Mouse (Mus musculus) hindbrain, postnatal 0 days (tissue): ENCODE measurements at regions not wholly inside any gene's neighbourhood (a gene's known extent, or its start where the extent isn't known, plus 50 kb on each side); places are given as distances from the start of the nearest gene placed in this dataset.
A peak's percentile ranks its signal among the peaks of the same experiment; 100 is the strongest.

Source experiments
- ATAC-seq: fragments of 200-750 bp; cut with Nextera tagmentation; 2 replicates; pipeline ENCODE4 v1.8.0; 2017; ENCODE audit warnings: mild to moderate bottlenecking, moderate TSS enrichment, moderate library complexity
- DNase-seq: peaks from one replicate; pipeline ENCODE4 v3.0.0-alpha.2; 2015; ENCODE audit warnings: low spot score
- H3K27ac ChIP-seq: fragments of 300-500 bp; sonication (generic); 2 replicates; pipeline ENCODE4 v1.5.1; 2014; ENCODE audit warnings: mild to moderate bottlenecking
- H3K27me3 ChIP-seq: fragments of 300-500 bp; sonication (generic); 2 replicates; pipeline ENCODE4 v1.6.1; 2014; ENCODE audit warnings: low read length, mixed read lengths; ENCODE audit not compliant: insufficient read depth
- H3K36me3 ChIP-seq: fragments of 300-500 bp; sonication (generic); 2 replicates; pipeline ENCODE4 v1.6.1; 2014; ENCODE audit warnings: low read length, mixed read lengths; ENCODE audit not compliant: insufficient read depth
- H3K4me1 ChIP-seq: fragments of 300-500 bp; sonication (generic); 2 replicates; pipeline ENCODE4 v1.6.1; 2014; ENCODE audit warnings: antibody characterized with exemption, low read length, mixed read lengths; ENCODE audit not compliant: insufficient read depth
- H3K4me2 ChIP-seq: fragments of 300-500 bp; sonication (generic); 2 replicates; pipeline ENCODE4 v1.6.1; 2014; ENCODE audit warnings: low read depth, mild to moderate bottlenecking, low read length, moderate library complexity, mixed read lengths
- H3K4me3 ChIP-seq: fragments of 300-500 bp; sonication (generic); 2 replicates; pipeline ENCODE4 v1.5.1; 2014; ENCODE audit warnings: low read length
- H3K9ac ChIP-seq: fragments of 300-500 bp; sonication (generic); replicated peaks from 2 replicates; pipeline ENCODE4 v1.6.1; 2014; ENCODE audit warnings: mild to moderate bottlenecking, low read length, moderate library complexity, mixed read lengths
- H3K9me3 ChIP-seq: fragments of 300-500 bp; sonication (generic); 2 replicates; pipeline ENCODE4 v1.6.1; 2016; ENCODE audit warnings: low read length, mixed read lengths
- CTCF ChIP-seq: IDR thresholded peaks from 2 replicates; pipeline ENCODE4 v1.5.1; 2016; ENCODE audit warnings: antibody characterized with exemption, control low read depth, low read depth
- WGBS: fragments of 180-500 bp; shearing (Covaris S2); extraction: QIAGEN DNeasy Blood & Tissue Kit; methylation state at CpG from one replicate; pipeline ENCODE4 v1.1.7; 2014; 5-methylcytosine and 5-hydroxymethylcytosine counted together

DNA sequence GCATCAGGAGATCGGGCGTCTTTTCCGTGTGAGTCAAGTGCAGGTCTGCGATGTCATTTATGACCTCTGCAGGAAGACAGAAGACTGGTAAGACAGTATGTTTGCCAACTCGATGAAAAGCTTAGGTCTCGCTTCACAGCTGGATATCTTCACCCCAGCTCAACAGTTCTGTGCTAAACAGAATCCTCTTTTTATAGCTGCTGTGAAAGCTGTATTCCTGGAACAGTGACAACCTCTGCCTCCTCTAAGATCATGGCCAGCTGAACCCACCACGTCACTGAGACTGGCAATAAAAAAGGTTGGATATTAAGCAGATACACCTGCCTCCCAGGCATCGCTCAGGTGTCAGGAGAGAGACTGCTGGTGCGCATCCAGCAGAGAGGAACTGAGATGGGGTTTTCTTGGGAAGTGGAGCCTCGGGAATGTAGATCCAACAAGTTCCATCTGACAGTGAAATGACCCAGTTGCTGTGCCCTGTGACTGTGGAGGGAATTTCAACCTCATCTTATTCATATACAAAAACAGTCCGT lies 138.1 kb downstream of the Wdr11 start:
- no peak for DNase-seq
- no peaks in the 10 kb centered on the region for H3K4me1 ChIP-seq
- no peak overlapping the region for H3K27ac ChIP-seq
- ATAC-seq, result no peak
- no peaks in the 10 kb centered on the region for H3K36me3 ChIP-seq
- 68% methylated on average over 11 of the region's 11 CpGs for WGBS
- H3K9me3 ChIP-seq, result no peaks in the 10 kb centered on the region
- TF ChIP-seq CTCF, result no peak
- H3K9ac ChIP-seq, result no peak overlapping the region
- H3K4me3 ChIP-seq, result no peak overlapping the region
- H3K4me2 ChIP-seq, result no peak overlapping the region
- H3K27me3 ChIP-seq, result no peaks in the 10 kb centered on the region

DNA sequence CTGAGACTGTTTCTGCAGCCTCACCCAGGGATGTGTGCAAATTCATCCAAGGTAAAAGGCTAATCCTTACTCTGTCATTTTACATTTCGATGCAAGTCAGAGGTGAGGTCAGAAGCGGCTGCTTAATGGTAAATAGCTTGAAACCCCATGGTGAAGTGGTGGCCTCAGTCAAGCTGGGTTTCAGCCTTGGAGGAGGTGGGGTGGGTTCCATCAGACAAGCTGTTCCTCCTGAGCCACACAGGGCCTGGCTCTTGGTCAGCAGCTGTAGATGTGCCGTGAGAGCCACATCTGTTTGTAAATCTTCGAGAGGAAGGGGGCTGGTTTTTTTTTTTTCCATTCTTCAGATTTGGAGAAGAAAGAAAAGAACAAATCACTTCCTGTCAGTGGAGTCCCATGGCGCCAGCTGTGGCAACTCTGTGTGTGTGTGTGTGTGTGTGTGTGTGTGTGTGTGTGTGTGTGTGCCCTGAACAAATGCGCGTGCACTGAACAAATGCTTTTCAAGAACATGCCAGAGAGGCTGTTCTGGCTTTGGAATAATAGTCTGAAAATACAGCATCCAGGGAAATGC lies 139.2 kb downstream of the Wdr11 start:
- H3K4me1 ChIP-seq, result no peaks in the 10 kb centered on the region
- H3K27ac ChIP-seq, result no peak overlapping the region
- no peaks in the 10 kb centered on the region for H3K27me3 ChIP-seq
- no peaks in the 10 kb centered on the region for H3K9me3 ChIP-seq
- H3K36me3 ChIP-seq, result no peaks in the 10 kb centered on the region
- WGBS, result 58% methylated on average over 7 of the region's 7 CpGs
- H3K4me2 ChIP-seq, result no peak overlapping the region
- no peak for TF ChIP-seq CTCF
- ATAC-seq (no peak), DNase-seq (no peak)
- no peak overlapping the region for H3K9ac ChIP-seq
- no peak overlapping the region for H3K4me3 ChIP-seq

DNA sequence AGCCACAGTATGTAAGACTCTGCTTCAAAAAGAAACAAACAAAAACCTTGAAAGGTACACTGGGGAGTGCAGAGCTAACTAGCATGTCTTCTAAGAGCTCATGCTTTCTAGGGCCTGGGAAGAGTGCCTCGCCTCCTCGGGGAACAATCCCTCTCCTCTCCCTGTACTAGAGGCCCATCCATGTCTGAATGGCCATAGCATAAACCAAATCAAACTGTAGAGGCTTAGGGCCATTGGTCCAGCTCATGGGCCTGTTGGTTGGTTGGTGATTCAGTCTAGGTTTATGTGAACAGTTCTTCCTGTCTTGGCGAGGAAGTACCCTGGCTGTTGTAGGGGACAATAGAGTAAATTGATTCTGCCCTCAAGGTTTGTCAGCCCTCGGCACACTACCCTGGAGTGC lies 151.0 kb downstream of the Wdr11 start:
- Histone ChIP-seq H3K27me3 (no peaks in the 10 kb centered on the region), H3K27ac (no peak overlapping the region), H3K9me3 (no peaks in the 10 kb centered on the region), H3K4me1 (0 out of 2 replicates have a peak, but pooled peaks cover 3% of the 10 kb centered on the region), H3K9ac (no peak overlapping the region), H3K36me3 (no peaks in the 10 kb centered on the region), H3K4me2 (no peak overlapping the region), H3K4me3 (no peak overlapping the region)
- ATAC-seq (no peak), DNase-seq (no peak)
- 85% methylated on average over 4 of the region's 4 CpGs for WGBS
- TF ChIP-seq CTCF, result no peak

DNA sequence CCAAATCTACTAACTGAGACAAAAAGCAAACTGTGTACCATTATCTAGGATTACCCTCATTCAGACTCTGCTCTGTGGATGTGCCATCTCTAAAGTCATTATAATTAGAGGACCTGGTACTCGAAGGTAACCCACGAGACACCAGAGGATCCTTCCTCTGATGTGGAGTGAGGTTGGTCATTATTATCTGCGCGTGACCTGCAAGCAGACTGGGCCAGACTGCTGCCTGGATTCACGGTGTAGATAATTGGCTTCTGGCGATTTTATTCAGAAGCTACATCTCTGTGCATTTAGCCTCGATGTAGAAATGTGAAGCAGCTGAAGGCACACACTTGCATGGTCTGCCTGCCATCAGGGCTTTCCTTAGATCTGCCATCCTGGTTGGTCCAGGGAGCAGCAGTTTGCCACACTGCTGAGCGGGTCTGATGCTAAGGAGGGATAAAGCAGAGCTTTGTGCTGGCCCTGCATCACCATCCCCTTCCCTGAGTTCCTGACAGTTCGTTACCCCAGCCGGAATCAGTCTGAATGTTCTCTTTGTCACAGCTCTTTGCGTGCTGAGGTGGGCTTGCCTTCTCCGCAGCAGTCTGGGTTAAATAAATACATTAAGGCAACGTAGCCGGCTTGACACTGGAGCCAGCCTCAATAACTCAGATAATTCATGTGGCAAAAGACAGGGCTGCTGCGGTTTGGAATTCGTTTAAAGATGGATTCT lies 152.4 kb downstream of the Wdr11 start:
- no peak overlapping the region for H3K4me3 ChIP-seq
- no peak for TF ChIP-seq CTCF
- no peaks in the 10 kb centered on the region; the same call in 1 of the 2 replicates for H3K9me3 ChIP-seq
- DNase-seq (peak; percentile 46), ATAC-seq (peak; percentile 76)
- H3K36me3 ChIP-seq, result no peaks in the 10 kb centered on the region
- H3K4me1 ChIP-seq, result 0 out of 2 replicates have a peak, but pooled peaks cover 3% of the 10 kb centered on the region
- WGBS, result 27% methylated on average over 16 of the region's 16 CpGs
- no peak overlapping the region for H3K4me2 ChIP-seq
- H3K27ac ChIP-seq, result peak overlapping the region; percentile 15; the same call in 1 of the 2 replicates
- H3K9ac ChIP-seq, result no peak overlapping the region; the same call in 1 of the 2 replicates
- no peaks in the 10 kb centered on the region for H3K27me3 ChIP-seq

DNA sequence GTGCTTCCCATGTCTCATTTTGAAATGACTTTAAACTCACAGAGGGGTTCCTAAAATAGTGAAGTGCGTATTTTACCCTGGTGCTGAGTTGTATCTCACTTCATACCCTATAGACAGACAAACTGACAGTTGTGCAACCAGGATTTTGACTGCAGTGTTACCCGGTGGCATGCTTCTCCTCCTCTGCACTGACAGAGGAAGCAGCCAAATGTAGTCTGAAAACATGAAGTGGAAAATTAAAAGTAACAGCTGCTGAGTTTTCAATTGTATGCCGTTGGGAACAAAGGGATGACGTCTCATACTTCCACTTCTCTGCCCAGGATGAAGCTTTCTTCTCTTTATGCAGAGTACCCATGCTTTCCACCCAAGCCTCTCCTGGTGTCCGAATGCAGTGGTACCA lies 155.0 kb downstream of the Wdr11 start:
- Histone ChIP-seq H3K27ac (no peak overlapping the region), H3K36me3 (no peaks in the 10 kb centered on the region), H3K27me3 (no peaks in the 10 kb centered on the region), H3K9me3 (no peaks in the 10 kb centered on the region; the same call in 1 of the 2 replicates), H3K4me3 (no peak overlapping the region), H3K4me2 (no peak overlapping the region), H3K4me1 (0 out of 2 replicates have a peak, but pooled peaks cover 3% of the 10 kb centered on the region), H3K9ac (no peak overlapping the region)
- WGBS, result 59% methylated on average over 5 of the region's 5 CpGs
- DNase-seq (no peak), ATAC-seq (no peak)
- no peak for TF ChIP-seq CTCF

DNA sequence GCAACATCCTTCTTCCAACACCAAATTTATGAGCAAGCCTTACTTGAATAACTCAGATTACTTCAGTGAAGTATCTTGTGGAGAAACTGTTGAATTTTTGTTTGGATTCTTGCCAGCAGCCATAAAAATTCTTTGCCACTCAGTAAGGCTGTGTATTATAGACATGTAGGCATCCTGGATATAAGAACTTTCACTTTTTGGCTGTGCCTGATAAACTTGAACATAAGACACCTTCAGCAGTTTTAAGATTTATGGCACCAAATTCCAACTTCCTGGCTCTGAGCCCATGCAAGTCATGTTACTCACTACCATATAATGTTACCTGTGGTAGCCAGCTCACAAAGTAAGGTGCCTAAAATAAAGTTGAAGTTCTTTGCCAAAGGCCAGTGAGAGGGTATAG lies 159.3 kb downstream of the Wdr11 start:
- H3K36me3 ChIP-seq, result no peaks in the 10 kb centered on the region
- H3K9me3 ChIP-seq, result no peaks in the 10 kb centered on the region; the same call in 1 of the 2 replicates
- no peak overlapping the region for H3K4me3 ChIP-seq
- H3K27me3 ChIP-seq, result no peaks in the 10 kb centered on the region
- H3K4me2 ChIP-seq, result no peak overlapping the region
- no peak for DNase-seq
- no peak overlapping the region for H3K9ac ChIP-seq
- H3K27ac ChIP-seq, result no peak overlapping the region
- TF ChIP-seq CTCF, result no peak
- ATAC-seq, result no peak
- no peaks in the 10 kb centered on the region for H3K4me1 ChIP-seq

DNA sequence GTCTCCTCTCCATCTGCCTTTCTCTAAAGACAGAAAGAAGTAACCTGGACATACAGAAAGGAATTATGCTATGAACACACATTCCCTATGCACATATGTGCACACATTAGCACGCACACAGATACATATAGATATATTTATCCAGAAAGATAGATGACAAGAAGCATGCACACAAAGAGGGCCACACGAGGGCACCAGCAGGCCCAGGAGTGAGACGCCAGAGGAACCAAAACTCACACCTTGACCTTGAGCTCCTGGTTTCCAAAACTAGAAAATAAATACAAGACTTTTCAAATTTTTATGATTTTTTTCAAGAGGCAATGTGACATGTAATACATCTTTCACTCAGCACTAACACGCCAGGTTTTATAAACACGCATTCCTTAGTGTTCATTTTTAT lies 163.1 kb downstream of the Wdr11 start:
- no peak for DNase-seq
- no peaks in the 10 kb centered on the region for H3K4me1 ChIP-seq

More for the DNA sequence above, 163.1 kb downstream of the Wdr11 start:
- no peaks in the 10 kb centered on the region for H3K9me3 ChIP-seq
- peak; percentile 37 for TF ChIP-seq CTCF
- 82% methylated on average over 5 of the region's 5 CpGs for WGBS
- no peak overlapping the region for H3K4me3 ChIP-seq
- ATAC-seq, result no peak
- H3K36me3 ChIP-seq, result no peaks in the 10 kb centered on the region
- H3K27ac ChIP-seq, result no peak overlapping the region
- H3K4me2 ChIP-seq, result no peak overlapping the region
- H3K27me3 ChIP-seq, result no peaks in the 10 kb centered on the region
- no peak overlapping the region for H3K9ac ChIP-seq
